Mouse (Mus musculus): ENCODE results near the gene Iqcn.

The Iqcn gene

GRCm38 (mm10) chr8:70703287-70703686 is at the start of gene Iqcn:
Iqcn (plus strand) TSS chr8:70703457.
- no peak for DNase-seq

DNA sequence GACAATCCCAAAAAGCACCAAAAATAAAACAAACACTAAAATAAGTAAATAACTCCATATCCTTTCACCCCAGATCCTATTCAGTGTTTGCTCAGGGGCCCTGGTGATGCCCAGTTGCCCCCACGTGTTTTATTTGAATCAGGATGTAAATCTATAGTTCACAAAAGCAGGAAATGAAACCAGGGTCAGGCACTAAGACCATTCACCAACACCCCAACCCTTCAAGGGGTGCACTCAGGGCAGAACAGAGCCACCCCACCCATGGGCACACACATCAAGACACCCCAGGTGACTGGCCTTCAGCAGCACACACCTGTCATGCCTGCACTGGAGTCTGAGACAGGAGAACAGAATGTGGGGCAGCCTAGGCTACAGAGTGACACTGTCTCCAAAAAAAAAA is 49.1 kb upstream of the Iqcn start:
- DNase-seq, result no peak

- DNase-seq, result no peak
Observed at GRCm38 (mm10) chr8:70655469-70655868, 47.8 kb upstream of the Iqcn start.

- no peak for DNase-seq
Observed at GRCm38 (mm10) chr8:70656193-70656790, 47.0 kb upstream of the Iqcn start.

DNA sequence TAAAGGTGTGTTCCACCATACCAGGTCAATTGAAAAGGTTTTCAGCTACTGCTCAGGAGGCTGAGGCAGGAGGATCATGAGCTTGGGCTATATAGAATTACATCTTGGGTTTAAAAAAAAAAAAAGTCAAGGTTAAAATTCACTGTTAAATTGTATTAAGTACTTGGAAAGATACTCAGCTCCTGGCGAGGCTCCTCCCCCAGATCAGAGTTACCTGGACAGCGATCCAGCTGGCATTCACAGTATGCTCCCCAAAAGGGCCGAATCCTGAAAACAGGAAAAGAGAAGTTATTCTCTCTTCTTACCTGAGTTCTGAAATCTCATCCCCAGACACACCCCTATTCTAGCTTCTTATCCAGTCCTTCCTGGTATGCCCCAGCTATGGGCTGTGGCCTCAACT is 46.0 kb upstream of the Iqcn start:
- no peak for DNase-seq

- no peak for DNase-seq
Observed at GRCm38 (mm10) chr8:70657739-70658138, 45.5 kb upstream of the Iqcn start.

- peak; percentile 70 to 73 for DNase-seq
Observed at GRCm38 (mm10) chr8:70658897-70659603, 44.2 kb upstream of the Iqcn start.

- peak; percentile 95 to 97 for DNase-seq
Observed at GRCm38 (mm10) chr8:70659604-70660272, 43.5 kb upstream of the Iqcn start.

- peak; percentile 69 to 70 for DNase-seq
Observed at GRCm38 (mm10) chr8:70660273-70660725, 43.0 kb upstream of the Iqcn start, which contains the start of gene Pgpep1. Pgpep1 (minus strand) TSS chr8:70660388.

DNA sequence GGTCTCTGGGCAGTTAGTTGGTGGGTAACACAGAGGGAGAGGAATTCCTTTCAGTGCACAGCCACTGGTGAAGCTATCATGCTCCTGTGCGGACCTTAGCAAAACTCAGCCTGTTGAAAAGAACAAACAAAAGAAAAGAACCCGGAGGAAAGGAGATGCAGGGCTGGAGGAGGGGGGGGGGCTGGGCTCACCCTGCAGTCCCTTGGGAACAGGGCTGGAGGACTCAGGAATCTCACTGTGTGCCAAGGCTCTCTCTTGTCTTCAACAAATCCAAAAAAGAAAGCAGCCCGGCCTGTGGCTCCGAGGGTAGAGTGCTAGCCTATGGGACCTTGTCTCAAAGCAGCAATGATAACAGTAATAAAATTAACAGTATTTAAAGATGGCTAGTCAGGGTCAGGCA is 39.6 kb upstream of the Iqcn start:
- no peak for DNase-seq

DNA sequence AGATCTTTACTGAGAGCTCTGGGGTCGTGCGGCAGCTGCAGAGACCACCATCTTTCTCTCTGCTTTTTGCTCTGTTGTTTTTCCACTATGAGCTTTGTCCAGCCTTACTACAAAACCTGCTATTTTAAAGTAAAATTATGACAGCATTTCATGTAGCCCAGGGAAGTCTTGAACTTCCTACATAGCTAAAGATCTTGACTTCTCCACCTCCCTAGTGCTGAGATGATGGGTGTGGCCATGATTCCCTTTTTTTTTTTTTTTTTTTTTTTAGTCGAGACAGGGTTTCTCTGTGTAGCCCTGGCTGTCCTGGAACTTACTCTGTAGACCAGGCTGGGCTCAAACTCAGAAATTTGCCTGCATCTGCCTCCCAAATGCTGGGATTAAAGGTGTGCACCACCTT is 38.6 kb upstream of the Iqcn start:
- DNase-seq, result no peak

DNA sequence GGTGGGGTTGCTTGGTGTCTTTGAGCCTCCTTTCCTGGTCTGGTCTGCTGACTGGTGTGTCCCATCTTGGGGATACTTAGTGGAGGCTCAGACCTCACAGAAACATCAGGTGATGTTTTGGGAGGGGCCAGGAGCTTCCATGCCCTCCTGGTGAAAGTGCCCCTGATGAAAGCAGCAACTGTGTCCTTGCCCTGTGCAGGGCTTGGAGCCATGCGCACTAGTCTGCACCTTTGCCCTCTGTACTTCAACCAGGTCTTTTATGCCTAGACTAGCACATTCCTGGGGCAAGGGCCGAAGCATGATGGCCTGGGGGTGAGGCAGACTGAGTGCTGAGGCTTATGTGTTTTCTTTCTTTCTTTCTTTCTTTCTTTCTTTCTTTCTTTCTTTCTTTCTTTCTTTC is 37.7 kb upstream of the Iqcn start:
- peak; percentile 89 to 91 for DNase-seq

GRCm38 (mm10) chr8:70667071-70667470 is 36.2 kb upstream of the Iqcn start:
- DNase-seq, result peak; percentile 58 to 74

DNA sequence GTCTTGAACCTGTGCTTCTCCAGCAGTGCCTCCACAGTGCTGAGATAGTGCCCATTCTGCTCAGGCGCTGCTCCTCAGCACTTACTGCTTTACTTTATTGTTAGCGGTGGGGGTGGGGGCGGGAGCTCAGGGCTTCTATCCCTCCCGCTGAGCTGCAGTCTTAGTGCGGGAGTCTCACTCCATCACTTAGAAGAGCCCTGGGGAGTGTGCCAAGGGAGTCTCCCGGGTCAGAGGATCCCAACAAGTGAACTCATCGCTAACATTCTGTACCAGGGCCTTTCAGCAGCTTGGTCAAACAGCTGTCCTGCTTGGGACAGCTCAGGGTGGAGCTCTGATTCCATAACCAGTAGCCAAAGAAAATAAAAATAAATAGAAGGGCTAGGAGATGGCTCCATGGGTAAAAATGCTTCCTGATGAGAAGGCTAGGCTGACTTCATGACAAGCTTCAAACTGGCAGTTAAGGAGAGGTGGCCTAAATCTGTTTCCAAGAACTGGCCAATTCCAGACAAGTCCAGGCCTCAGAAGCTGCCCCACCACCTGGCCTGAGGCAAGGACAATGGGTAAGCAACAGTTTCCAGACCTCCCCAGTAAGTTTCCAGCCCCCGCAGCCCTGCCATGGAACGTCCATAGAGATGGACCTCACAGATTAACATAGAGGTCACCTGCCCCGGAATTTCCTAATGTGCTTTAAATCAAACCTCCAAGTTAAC is 31.5 kb upstream of the Iqcn start:
- DNase-seq, result peak in 1 of 2 experiments; percentile 72

DNA sequence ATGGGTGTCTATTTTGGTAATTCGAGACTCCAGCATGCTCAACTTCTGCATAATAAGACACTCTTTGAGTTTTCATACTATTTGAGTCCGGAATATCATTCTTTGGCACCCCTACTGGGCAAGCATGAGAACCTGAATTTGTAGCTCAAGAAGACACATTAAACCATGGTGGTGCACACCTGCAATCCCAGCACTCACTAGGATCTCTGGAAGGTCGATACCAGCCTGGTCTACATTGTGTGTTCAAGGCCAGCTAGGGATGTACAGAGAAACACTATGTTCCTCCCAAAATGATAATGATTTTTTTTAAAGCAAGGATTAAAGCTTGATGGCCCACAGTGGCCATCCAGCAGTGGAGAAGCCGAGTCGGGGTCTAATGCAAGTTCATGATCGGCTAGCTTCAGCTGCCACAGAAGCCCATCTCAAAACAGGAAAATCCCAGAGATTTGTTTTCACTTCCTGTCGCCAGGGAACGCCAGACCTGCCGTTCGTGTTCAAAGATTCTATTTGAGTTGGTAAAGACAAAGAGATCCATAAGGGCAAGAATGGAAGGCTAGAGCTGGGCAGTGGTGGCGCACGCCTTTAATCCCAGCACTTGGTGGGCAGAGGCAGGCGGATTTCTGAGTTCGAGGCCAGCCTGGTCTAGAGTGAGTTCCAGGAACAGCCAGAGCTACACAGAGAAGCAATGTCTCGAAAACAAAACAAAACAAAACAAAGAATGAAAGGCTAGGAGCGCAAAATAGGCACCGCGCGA is 30.8 kb upstream of the Iqcn start:
- no peak for DNase-seq

DNA sequence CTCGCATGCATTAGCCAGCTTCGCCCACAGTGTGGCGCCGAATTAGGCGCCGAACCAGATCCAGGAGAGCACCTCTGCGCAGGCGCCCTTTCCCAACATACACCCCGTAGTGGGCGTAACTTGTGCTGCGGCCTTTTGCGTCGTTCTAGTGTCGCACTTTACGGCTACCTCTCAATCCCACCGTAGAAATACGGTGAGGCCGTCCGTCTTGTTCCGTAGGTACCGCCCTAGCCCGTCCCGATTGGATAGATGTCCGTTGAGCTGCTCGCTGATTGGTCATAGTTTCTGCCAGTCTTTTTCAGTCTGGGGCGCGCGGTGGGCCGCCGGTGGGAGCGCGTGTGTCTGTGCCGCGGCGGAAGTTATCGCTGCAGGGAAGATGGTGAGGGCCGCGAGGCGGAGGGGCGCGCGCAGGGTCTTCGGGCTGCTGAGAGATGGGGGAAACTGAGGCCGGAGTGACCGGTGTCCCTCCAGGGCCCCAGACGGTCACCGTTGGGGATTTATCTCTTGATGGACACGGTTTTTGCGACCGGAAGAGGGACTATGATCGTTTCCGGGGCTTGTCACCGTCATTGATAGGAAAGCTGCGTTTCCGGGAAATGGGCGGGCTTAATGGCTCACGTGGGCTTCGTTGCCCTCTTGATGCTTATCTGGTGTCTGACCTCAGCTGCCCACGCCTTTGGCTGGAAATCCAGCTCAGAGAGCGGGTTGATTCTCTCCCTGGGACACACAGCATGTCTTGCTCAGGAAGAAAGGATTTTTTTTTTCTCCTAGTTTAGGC is 30.0 kb upstream of the Iqcn start, which contains the start of gene Lsm4:
TSS of gene Lsm4 (plus strand) at position 170 of the 778 bp plus-strand sequence.
- peak; percentile 98 for DNase-seq

GRCm38 (mm10) chr8:70674109-70674508 is 29.1 kb upstream of the Iqcn start:
- no peak for DNase-seq

GRCm38 (mm10) chr8:70674716-70675115 is 28.5 kb upstream of the Iqcn start:
- DNase-seq, result no peak

DNA sequence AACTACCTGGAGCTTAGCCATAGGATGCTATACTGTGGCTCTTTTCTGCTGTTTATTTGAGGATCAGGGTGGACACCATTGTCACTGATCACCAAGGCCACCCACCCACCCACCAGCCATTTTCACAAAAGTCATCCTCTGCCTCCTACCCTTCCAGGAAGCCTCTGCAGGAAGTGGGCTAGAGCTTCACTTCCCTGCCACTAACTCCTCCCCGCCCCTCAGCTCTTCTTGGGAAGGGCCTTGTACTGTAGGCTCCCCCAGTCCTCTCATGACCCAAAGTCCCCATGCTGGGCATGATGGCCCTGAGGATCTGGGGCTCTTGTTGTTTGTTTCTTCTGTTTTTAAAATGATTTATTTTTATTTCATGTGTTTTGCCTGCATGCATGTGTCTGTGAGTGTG is 27.9 kb upstream of the Iqcn start:
- no peak for DNase-seq

DNA sequence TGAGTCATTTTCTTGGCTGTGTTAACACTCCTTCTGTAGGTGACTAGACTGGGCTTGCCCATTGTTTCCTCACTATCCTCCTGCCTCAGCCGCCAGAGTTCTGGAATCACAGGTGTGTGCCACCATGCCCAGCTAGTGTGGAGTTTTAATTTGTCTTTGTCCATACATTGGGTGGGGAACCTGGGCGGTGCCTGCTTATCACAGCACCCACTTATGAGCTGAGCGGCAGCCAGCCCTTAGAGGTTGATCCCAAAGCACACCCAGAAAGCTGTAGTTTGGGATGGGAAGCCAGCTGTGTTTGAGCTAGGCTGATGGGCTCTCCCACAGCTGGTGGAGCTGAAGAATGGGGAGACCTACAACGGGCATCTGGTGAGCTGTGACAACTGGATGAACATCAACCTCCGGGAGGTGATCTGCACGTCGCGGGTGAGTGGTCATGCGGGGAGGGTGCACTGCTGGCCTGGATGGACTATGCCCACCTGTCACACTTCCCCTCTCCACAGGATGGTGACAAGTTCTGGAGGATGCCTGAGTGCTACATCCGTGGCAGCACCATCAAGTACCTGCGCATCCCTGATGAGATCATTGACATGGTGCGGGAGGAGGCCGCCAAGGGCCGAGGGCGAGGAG is 25.7 kb upstream of the Iqcn start:
- DNase-seq, result peak in 1 of 2 experiments; percentile 79

GRCm38 (mm10) chr8:70678679-70679078 is 24.6 kb upstream of the Iqcn start:
- DNase-seq, result no peak
